In genomic region chr19:10924220-10924619, GRCm38 (mm10) we compare ENCODE assay signal across 32 mouse cellular contexts. TPM values are rescaled to one million over a fixed set of nuclear protein-coding genes. Genes with fewer than 3 reads are reported as not detected.
DNase-seq lines count a peak whose midpoint lies in the region; ATAC-seq and TF ChIP-seq lines count a peak whose summit lies in the region.
"Had no signal": no experiment of that assay in that cellular context is flagged by ENCODE, and none has a peak within 500 bp of the region (broad histone marks: within the 10 kb centered on the region; RNA-seq: fewer than 3 reads in every experiment).

No protein-coding gene starts in this region.

- no peaks in the 10 kb centered on the region for H3K36me3 ChIP-seq in kidney, postnatal 0 days (ENCODE audit: insufficient read depth, low read length)
- H3K36me3 ChIP-seq: embryonic facial prominence, embryonic 12.5 days; embryonic facial prominence, embryonic 15.5 days; forebrain, embryonic 12.5 days; forebrain, embryonic 15.5 days; G1E; heart, embryonic 12.5 days; heart, embryonic 15.5 days had no signal

- DNase-seq in adrenal gland, adult 2 months = peak; percentile 21
- DNase-seq in adrenal gland, postnatal 36 days = no peak
- DNase-seq in kidney, postnatal 0 days (ENCODE audit: low spot score) = no peak
- DNase-seq in kidney, adult 18-20 months = no peak
- DNase-seq in NIH3T3 (ENCODE audit: low read depth) = peak; percentile 62
- DNase-seq in cerebellum, adult 8-10 months = no peak
- no peak for DNase-seq in cerebellum, postnatal 36 days
- DNase-seq: adrenal gland, postnatal 14 days; B cell, adult 2 months; cerebellum, adult 11-12 months; cerebellum, adult 9-10 months; cerebellum, postnatal 14 days; gastrocnemius, postnatal 25 days; heart, adult 18-20 months; heart, postnatal 10 days; heart, postnatal 36 days had no signal

- H3K9ac ChIP-seq in kidney, postnatal 0 days (ENCODE audit: low read depth, low read length) = no peak overlapping the region
- H3K9ac ChIP-seq: embryonic facial prominence, embryonic 12.5 days; embryonic facial prominence, embryonic 15.5 days; forebrain, embryonic 12.5 days; forebrain, embryonic 15.5 days; heart, embryonic 12.5 days; heart, embryonic 15.5 days; hindbrain, embryonic 14.5 days had no signal

- no peak for ATAC-seq in kidney, postnatal 0 days (replicated peaks; ENCODE audit: low FRiP score, low read depth)
- ATAC-seq: forebrain, embryonic 15.5 days; hindbrain, postnatal 0 days; inflammation-experienced regulatory T-cells, adult 6 months had no signal

- whole genome bisulfite sequencing in kidney, postnatal 0 days = 19% methylated on average over 4 of the region's 4 CpGs

- H3K27me3 ChIP-seq in kidney, postnatal 0 days (ENCODE audit: insufficient read depth, low read length) = no peaks in the 10 kb centered on the region
- H3K27me3 ChIP-seq: embryonic facial prominence, embryonic 12.5 days; embryonic facial prominence, embryonic 15.5 days; forebrain, embryonic 12.5 days; forebrain, embryonic 15.5 days; heart, embryonic 12.5 days; heart, embryonic 15.5 days had no signal

- H3K27ac ChIP-seq in kidney, postnatal 0 days = peak overlapping the region; percentile 25; the same call in 1 of the 2 replicates
- H3K27ac ChIP-seq: embryonic facial prominence, embryonic 12.5 days; embryonic facial prominence, embryonic 15.5 days; forebrain, embryonic 12.5 days; forebrain, embryonic 15.5 days; heart, embryonic 15.5 days; hindbrain, embryonic 14.5 days; hindbrain, postnatal 0 days had no signal

- TF ChIP-seq CTCF in kidney, postnatal 0 days (IDR thresholded peaks at IDR 0.05; ENCODE audit: low read depth) = no peak

- H3K9me3 ChIP-seq in kidney, postnatal 0 days (replicated peaks; ENCODE audit: low read length) = no peaks in the 10 kb centered on the region
- H3K9me3 ChIP-seq: embryonic facial prominence, embryonic 12.5 days; embryonic facial prominence, embryonic 15.5 days; forebrain, embryonic 12.5 days; forebrain, embryonic 15.5 days; G1E; heart, embryonic 15.5 days had no signal

- no peak overlapping the region for H3K4me2 ChIP-seq in kidney, postnatal 0 days (ENCODE audit: low read length)
- H3K4me2 ChIP-seq: embryonic facial prominence, embryonic 12.5 days; embryonic facial prominence, embryonic 15.5 days; forebrain, embryonic 12.5 days; forebrain, embryonic 15.5 days; heart, embryonic 12.5 days; heart, embryonic 15.5 days; hindbrain, embryonic 14.5 days had no signal

- H3K4me3 ChIP-seq in kidney, postnatal 0 days (replicated peaks; ENCODE audit: low read depth, low read length) = no peak overlapping the region
- H3K4me3 ChIP-seq: embryonic facial prominence, embryonic 12.5 days; embryonic facial prominence, embryonic 15.5 days; erythroblast, embryonic 14.5 days; forebrain, embryonic 12.5 days; forebrain, embryonic 15.5 days; heart, embryonic 12.5 days; heart, embryonic 15.5 days had no signal

- 0 out of 2 replicates have a peak, but pooled peaks cover 3% of the 10 kb centered on the region for H3K4me1 ChIP-seq in kidney, postnatal 0 days (replicated peaks; ENCODE audit: insufficient read depth, low read length)
- H3K4me1 ChIP-seq: embryonic facial prominence, embryonic 12.5 days; embryonic facial prominence, embryonic 15.5 days; forebrain, embryonic 15.5 days had no signal

RNA-seq across cellular contexts. Expression of gene Zp1, which starts 3.8 kb away (rescaled TPM):
- total RNA-seq in adrenal gland, adult 2 months (2021) = not detected
- not detected in 2 replicates for polyA plus RNA-seq in adrenal gland, adult 2 months (2012; rRNA removed)
- not detected for total RNA-seq in adrenal gland, postnatal 36 days (2021)
- not detected in 2 replicates for polyA plus RNA-seq in kidney, postnatal 0 days (2015; fragmentation: Nextera tagmentation; extraction: Ambion mirVana)
- total RNA-seq: adrenal gland, adult 18-20 months; adrenal gland, postnatal 14 days; common myeloid progenitor, adult 5-6 weeks; G1E; gastrocnemius, adult 8-10 months; gastrocnemius, postnatal 25 days; heart, adult 18-20 months; heart, postnatal 10 days; heart, postnatal 36 days had no signal
- polyA plus RNA-seq: embryonic facial prominence, embryonic 15.5 days; erythroblast, embryonic 14.5 days; forebrain, embryonic 12.5 days; G1E; gonadal fat pad, adult 2 months; heart, embryonic 12.5 days; heart, embryonic 15.5 days; hindbrain, embryonic 11.5 days; inflammation-experienced regulatory T-cells, adult 6 months had no signal

RNA-seq across cellular contexts. Expression of gene Ptgdr2, which starts 12.7 kb away (rescaled TPM):
- total RNA-seq in adrenal gland, adult 2 months (2021) = under 1 TPM in 1 of 2 experiments, not detected in 1; 0.10 TPM
- 0.04 and 0.26 TPM in 2 replicates for polyA plus RNA-seq in adrenal gland, adult 2 months (2012; rRNA removed)
- not detected for total RNA-seq in adrenal gland, postnatal 36 days (2021)
- not detected in 2 replicates for polyA plus RNA-seq in kidney, postnatal 0 days (2015; fragmentation: Nextera tagmentation; extraction: Ambion mirVana)
- total RNA-seq: adrenal gland, adult 18-20 months; adrenal gland, postnatal 14 days; G1E; gastrocnemius, adult 8-10 months; gastrocnemius, postnatal 25 days; heart, adult 18-20 months had no signal
- polyA plus RNA-seq: erythroblast, embryonic 14.5 days; G1E; heart, embryonic 12.5 days; hindbrain, embryonic 11.5 days had no signal

RNA-seq across cellular contexts. Expression of gene Ccdc86, which starts 24.8 kb away (rescaled TPM):
- total RNA-seq in adrenal gland, adult 2 months (2021) = 10 to 100 TPM; 12.8 to 21.4 TPM
- polyA plus RNA-seq in adrenal gland, adult 2 months (2012; rRNA removed) = 14.2 and 17.1 TPM in 2 replicates
- total RNA-seq in adrenal gland, postnatal 36 days (2021) = 10 to 100 TPM; 16.8 to 18.4 TPM
- polyA plus RNA-seq in kidney, postnatal 0 days (2015; fragmentation: Nextera tagmentation; extraction: Ambion mirVana) = 22.9 and 23.2 TPM in 2 replicates

RNA-seq across cellular contexts. Expression of gene Prpf19, which starts 29.2 kb away (rescaled TPM):
- 100 to 1,000 TPM; 143 to 184 TPM for total RNA-seq in adrenal gland, adult 2 months (2021)
- 299 and 410 TPM in 2 replicates for polyA plus RNA-seq in adrenal gland, adult 2 months (2012; rRNA removed)
- total RNA-seq in adrenal gland, postnatal 36 days (2021) = 100 to 1,000 TPM; 122 to 188 TPM
- polyA plus RNA-seq in kidney, postnatal 0 days (2015; fragmentation: Nextera tagmentation; extraction: Ambion mirVana) = 30.6 and 35.2 TPM in 2 replicates

RNA-seq across cellular contexts. Expression of gene Tmem109, which starts 42.4 kb away (rescaled TPM):
- 100 to 1,000 TPM; 149 to 202 TPM for total RNA-seq in adrenal gland, adult 2 months (2021)
- polyA plus RNA-seq in adrenal gland, adult 2 months (2012; rRNA removed) = 240 and 306 TPM in 2 replicates
- total RNA-seq in adrenal gland, postnatal 36 days (2021) = 100 to 1,000 TPM; 132 to 167 TPM
- polyA plus RNA-seq in kidney, postnatal 0 days (2015; fragmentation: Nextera tagmentation; extraction: Ambion mirVana) = 87.0 and 89.6 TPM in 2 replicates

Comparison
In these comparisons a context has a peak if more than half of its experiments do, and no peak if none do; other contexts are left out.
1. DNase-seq: peak in adrenal gland, adult 2 months (single experiment) and NIH3T3 (single experiment); none in adrenal gland, postnatal 36 days (0 of 2), kidney, postnatal 0 days (single experiment), kidney, adult 18-20 months (single experiment), cerebellum, adult 8-10 months (single experiment) and cerebellum, postnatal 36 days (0 of 2).